Mouse (Mus musculus) spleen, embryonic (tissue): ENCODE measurements around the gene Gm11634.
"Not testable (repeated sequence)": the region's sequence is repeated elsewhere in the genome, so short reads cannot be mapped to it uniquely, and the experiment has no call there.

Experiments used
- CTCF ChIA-PET: fragments of 350-600 bp; sonication (Branson Sonifier 250); formaldehyde crosslinking; loops from one replicate; lab custom pipeline; 2022; lab: Charles Lee

Gene Gm11634

DNA sequence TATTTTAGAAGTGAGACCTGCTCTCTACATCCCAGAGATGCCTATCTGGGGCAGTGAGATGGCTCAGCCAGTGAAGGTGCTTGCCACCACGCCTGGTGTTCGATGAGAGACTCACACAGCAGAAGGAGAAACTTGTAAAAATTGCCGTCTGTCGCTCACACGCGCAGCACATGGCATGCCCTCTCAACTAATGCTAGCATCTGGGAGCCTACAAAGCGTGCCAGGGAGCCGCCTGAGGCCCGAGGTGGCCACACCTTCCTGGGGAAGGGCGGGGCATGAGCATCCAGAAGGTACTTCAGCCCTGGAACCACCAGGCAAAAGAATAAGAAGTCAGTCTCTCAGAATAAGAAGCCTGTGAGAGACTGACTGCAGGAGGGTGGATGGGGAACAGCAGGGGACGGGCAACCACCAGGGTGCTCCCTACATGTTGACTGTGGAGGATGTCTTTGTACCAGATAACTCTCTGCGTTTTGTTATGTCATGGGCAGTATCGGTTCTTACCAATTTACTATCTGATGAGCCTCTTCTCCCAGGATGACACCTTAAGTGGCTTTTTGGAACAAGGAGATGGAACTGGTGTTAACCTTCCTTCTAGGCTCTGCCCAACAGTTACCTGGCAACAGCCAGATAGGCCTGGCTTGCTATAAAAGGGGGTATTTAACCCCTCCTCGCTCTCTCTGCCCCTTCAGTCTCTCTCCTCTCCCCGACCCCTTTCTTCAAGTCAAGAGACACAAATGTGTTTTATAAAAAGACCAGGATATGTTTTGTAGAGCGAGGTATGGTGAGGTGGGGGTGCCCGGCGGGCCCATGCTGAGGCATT, 18.1 kb upstream of the Gm11634 start:
- CTCF ChIA-PET: no interaction called here

DNA sequence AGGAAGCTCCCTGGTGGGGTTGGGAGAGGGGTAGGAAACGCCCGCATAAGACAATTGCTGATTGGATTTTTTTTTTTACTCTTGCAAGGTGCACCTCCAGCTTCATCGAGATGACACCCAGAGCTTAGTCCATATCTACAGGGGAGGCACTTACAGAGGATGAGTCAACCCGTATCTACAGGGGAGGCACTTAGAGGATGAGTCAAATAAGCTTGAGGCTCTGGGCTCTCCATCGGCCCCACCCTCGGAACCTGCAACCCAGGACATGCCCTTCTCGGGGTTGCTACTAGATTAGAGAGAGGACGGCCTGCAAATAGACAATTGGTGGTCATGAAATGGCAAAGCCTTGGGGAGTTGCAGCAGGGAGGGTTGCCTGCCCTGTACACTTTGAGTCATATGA, 17.0 kb upstream of the Gm11634 start:
- CTCF ChIA-PET: interaction anchor here (0.5 kb wide), 2 partner anchors 18 to 830 kb away, joined by 3 read pairs; no protein-coding TSS in a partner anchor

DNA sequence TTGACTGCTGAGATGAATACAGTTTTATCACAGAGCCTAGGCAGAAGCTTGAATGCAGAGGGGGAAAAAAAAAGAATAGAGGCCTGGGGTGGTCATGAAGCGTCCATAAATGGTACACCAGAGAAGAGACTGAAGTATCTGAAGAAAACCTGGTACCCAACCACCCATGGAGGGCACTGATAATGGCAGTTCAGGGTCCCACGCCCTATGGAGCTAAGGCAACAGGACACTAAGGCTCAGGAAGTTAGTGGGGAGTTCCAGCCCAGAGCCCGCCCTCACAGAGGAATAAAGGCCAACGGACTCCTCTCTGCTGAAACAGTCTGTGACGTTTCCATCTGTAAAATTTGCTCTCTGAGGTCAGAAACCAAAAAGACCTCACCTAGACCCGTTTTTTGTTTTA, 16.3 kb upstream of the Gm11634 start:
- CTCF ChIA-PET: interaction anchor here (0.5 kb wide), 1 partner anchor 19 kb away, joined by 3 read pairs; no protein-coding TSS in a partner anchor

DNA sequence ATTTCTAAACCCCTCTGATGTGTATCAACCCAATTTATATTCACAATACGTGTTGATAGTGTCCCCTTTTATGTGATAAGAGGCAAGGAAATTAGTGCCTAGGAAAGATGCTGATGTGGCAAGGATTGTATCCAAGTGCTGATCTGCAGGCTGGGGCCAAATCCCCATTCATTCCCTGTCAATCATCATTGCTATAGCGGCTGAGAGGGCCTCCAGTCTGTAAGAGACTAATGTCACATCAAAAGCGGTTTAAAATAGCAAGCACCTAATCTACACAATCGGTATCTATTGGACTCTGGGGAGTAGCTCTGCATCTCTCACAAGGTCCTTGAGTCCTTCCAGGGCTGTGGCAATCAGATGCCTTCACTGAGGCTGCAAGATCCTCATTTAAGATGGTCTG, 15.1 kb upstream of the Gm11634 start:
- CTCF ChIA-PET: no interaction called here

DNA sequence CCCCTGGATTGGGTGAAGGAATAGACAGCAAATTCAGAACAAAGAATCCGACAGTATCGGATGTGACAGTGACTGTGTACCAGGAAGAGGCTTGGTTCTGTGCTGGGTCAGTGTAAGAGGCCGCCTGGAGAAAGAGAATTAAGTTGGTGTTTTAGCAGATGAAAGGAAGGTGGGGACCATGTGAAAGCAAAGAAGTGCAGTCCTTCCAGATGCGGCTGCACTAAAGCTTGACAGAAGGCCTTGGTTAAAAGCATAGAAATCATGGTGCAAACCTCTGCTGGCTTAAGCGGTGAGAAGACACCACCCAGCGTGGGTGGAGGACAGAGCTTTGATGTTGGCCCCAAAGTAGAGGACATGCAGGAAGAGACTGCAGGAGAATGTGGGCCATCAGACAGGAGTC, 14.5 kb upstream of the Gm11634 start:
- CTCF ChIA-PET: no interaction called here

DNA sequence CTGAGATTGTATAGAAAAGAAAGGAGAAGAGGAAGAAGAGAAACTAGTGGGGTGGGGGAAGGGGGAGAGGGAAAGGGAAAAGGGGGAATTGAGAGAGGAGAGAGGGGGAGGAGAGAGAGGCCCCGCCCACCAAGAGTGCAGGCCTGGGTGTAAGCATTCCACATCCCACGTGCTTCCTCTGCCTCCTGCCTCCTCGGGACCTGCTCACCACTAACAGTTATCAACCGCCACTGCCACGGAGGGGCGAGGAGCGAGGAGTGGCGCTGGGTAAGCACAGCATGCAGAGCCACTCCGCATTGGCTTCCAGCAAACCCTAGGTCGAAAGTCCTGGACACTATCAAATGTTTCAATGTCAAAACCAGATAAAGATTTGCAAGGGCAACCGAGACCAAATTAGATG, 11.4 kb upstream of the Gm11634 start:
- CTCF ChIA-PET: no interaction called here

DNA sequence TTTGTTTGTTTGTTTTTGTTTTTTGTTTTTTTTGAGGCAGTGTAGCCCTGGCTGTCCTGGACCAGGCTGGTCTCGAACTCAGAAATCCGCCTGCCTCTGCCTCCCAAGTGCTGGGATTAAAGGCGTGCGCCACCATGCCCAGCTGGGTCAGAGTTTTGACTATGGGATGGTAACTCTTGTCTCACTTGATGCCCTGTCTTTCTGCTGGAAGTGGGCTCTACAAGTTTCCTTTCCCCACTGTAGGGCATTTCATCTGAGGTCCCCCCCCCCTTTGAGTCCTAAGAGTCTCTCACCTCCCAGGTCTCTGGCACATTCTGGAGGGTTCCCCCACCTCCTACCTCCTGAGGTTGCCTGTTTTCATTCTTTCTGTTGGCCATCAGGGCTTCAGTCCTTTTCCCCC, 8.1 kb upstream of the Gm11634 start:
- CTCF ChIA-PET: not testable (repeated sequence)

DNA sequence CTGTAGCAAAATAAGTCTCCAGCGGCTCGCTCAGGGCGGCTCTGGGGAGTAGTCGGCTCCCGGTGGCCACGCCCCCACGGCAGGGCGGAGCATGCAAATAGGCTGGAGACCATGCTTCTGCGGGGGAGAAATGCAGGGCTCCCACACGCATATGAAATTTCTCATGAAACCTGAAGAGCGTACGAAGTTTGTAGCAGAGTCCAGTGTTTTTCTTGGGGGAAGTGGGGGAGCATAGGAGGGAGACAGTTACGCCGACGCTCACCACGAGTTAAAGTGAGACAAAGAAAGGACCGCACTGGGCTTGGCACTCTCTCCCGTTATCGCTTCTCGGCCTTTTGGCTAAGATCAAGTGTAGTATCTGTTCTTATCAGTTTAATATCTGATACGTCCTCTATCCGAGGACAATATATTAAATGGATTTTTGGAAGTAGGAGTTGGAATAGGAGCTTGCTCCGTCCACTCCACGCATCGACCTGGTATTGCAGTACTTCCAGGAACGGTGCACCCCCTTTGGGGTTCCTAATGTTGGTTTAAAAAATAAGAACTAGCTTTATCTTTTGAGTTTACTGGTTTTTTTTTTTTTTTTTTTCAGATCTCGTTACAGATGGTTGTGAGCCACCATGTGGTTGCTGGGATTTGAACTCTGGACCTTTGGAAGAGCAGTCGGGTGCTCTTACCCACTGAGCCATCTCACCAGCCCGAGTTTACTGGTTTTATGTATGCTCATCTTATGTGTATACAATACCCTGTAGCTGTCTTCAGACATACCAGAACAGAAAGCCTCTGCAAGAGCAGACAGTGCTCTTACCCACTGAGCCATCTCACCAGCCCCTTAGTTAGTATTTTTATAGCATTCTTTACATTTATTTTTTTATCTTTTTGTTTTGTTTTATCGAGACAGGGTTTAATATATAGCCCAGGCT, 5.7 kb upstream of the Gm11634 start:
- CTCF ChIA-PET: not testable (repeated sequence)

DNA sequence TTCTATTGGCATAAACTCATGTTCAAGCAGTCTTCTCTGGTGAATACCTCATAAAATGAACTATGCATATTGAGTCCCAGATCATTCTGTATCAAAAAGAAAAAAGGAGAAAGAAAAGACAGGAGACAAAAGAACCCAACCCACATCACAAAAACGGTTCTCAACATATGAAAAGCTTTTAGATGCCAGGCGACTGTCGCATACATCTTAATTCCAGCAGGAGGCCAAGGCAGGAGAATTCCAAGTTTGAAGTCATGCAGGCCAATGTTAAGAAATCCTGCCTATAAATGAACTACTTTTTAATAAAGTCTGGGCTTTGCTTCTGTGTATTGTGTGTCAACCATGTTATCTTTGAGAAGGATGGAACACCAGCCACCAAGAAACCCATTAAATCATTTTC, 5.1 kb upstream of the Gm11634 start:
- CTCF ChIA-PET: no interaction called here

DNA sequence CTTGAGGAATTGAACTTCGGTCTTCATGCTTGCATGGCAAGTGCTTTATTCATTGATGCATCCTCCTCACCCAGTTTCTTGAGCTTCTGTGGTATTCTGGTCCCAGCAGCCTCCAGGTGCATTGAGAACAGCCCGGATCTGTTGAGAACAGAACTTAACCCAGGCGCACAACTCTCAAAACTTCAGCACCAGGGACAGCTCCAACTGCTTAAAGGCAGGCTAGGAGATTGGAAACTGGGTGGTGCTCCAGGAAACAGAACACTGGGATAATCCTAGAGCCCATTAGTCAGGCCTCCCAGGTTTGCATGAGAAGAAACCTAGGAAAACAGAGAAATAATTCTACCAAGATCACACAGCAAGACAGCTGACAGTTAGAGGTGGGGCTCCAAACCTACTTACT, 3.4 kb upstream of the Gm11634 start:
- CTCF ChIA-PET: no interaction called here

DNA sequence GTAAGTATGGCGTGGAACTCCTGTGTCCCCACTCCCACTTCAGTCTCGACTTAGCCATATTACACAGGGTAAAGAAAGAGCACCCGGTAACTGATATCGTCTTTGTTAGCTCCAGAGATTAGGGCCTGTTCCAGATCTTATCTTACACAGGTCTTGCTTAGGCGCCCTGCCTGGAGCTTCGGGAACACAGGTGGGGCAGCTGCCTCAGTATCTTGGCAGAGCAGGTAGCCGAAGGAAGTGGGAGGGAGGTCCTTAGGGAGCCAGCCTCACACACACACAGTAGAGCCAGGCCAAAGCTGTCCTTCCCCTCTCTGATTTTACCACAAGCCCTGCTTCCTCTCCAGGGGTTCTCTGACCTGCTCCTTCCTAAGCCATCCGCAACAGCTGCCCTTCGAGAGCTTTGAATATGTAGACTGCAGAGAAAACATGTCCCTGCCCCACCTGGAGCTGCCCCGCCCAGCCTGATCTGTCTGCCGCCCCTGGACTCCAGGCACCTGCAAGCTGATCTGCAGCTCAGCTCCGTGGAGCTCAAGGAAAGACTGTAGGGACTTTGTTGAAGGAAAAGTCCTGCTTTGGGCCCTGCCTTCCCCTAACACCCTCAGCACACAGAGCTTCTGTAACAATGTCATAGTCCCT, 8.9 kb downstream of the Gm11634 start:
- CTCF ChIA-PET: interaction anchor here (0.5 kb wide), 1 partner anchor 799 kb away, joined by 3 read pairs; no protein-coding TSS in a partner anchor

DNA sequence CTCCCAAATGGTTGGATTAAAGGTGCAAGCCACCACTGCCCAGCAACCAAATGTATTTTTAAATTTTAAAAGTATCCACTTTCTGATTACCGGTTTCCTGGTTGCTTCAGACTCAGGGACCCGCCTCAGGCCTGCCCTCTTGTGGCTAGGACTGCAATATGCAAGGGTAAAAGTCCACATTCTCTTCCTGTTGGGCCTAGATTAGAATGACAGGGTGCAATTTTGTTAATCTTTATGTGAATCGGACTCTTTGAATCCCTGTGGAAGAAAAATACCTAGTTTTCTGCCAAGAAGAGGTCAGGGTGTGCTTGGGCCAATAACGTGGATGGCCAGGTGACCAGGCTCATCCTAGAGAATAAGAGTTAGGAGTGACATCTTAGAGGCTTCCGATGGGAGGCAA, 9.6 kb downstream of the Gm11634 start:
- CTCF ChIA-PET: no interaction called here

DNA sequence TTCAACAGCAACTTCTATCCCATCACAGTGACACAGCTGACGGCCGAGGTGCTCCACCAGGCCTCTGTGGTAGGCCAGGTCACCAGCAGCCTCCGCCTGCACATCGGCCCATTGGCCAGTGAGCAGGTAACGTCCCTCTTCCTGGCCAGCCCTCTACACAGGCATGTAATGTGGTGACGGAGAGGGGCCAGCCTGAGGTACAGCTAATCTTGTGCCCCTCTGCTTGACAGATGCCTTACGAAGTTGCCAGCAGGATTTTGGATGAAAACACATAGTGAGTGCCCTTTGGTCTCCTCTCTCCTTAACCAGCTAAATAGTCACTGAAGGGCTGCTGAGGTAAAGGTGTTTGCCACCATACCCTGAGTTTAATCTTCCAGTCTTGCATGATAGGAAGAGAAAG, 10.2 kb downstream of the Gm11634 start:
- CTCF ChIA-PET: no interaction called here

DNA sequence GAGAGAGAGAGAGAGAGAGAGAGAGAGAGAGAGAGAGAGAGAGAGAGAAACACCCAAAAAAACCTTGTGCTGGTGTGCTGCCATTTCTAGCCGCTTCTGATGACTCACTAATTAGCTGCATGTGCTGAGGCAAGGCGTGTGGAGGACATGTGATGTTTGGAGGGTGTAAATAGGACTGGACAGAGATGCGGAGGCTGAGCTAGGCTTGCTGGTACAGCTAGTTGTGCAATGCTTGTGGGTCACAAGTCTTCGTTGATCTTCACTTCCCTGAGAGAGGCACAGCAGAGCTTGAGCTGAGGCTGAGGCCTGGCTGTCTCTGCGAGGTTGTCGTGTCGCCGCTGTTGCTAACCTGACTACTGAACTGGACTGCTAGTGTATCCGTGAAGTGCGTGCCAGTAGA, 11.4 kb downstream of the Gm11634 start:
- CTCF ChIA-PET: no interaction called here

DNA sequence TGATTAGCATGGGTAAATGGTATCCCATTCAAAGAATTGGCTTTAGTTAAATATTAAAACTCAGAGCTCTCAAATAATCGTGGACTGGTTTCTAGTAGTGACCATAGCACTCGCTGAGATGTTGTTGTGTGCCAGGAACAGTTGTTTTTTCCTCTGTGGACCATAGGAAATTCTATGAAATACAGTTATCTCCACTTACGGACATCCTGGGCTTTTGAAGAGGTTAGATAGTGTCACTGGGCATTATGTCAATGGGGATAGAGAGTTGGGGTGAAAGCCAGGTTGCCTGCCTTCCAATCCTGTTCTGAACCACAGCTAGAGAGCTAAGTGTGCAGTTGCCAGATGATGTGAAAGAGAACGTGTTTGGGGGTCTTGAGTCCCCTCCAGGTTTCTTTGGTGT, 13.3 kb downstream of the Gm11634 start:
- CTCF ChIA-PET: interaction anchor here (0.5 kb wide), 1 partner anchor 40 kb away, joined by 3 read pairs; no protein-coding TSS in a partner anchor

DNA sequence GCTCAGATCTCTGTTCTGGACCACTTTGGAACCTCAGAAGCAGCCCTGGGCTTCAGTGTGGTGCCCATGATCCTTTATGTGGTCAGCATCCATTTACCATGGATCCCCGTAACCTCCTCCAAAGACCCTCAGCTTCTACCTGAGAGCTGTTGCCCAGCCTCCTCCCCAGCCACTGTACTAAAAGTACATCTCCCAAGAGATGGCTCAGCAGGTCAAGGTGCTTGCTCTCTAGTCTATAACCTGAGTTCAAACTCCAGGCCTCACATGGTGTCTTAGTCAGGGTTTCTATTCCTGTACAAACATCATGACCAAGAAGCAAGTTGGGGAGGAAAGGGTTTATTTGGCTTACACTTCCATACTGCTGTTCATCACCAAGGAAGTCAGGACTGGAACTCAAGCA, 14.0 kb downstream of the Gm11634 start:
- CTCF ChIA-PET: not testable (repeated sequence)

DNA sequence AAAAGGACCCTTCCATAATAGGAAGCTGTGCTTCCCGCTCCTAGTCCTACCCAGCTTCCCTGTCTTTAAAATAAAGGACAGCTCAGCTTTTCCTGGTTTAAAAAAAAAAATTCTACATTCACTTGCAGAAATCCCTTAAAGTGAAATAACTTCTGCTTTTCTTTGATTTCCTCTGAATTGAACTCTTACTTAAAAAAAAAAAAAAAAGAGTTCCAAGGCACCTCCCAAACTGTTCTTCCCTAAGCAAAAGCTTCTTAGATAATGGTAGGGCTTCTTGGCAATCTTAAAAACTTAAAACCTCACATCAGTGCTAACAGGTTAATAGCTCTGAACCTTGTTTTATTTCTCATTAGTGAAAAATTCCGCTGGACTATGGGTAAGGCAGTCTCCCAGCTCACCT, 15.9 kb downstream of the Gm11634 start:
- CTCF ChIA-PET: interaction anchor here (1.1 kb wide), 1 partner anchor 20 kb away, joined by 3 read pairs; no protein-coding TSS in a partner anchor

DNA sequence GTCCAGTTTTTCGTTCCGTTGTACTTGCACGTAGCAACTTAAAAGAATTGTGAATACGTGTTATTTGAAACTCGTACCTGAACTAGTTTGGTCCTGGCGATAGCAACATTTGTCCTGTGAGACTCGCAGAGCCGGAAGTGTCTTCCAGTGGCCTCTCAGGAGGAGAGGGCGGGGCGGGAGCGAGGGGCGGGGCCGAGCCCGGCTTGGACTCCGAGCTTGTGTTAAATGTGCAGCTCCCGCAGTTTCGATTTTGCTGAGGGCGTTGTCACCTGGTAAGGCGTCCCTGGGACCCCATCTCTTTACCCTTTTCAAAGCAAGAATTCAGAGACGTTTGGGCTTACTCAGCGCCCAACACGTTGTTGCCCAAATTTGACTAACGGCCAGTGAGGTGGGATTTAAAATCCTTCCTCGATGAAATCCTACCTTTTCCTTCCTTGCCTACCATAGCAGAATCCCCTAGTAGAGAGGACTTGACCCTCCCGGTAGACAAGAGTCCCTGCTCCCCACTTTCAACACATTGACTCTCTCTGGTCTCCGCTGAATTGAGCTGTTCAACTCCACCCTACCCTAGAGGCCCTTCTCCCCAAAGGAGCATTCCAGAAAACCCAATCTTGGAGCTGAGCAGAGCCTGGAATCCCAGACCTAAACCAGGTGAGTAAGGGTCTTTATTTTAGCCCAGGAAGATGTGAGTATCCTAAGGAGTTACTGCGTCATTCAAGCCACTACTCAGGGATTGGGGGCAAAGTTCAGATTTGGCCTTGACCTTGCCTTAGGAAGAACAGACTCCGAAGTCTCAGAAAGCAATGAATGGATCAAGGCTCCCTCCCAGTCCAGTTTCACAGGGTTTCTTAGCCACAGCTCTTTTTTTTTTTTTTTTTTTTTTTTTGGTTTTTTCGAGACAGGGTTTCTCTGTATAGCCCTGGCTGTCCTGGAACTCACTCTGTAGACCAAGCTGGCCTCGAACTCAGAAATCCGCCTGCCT, 16.7 kb downstream of the Gm11634 start, which contains the start of gene Tmem106a:
Gene Tmem106a (plus strand): TSS at position 189 of the 982 bp plus-strand sequence.
- CTCF ChIA-PET: interaction anchor here (1.1 kb wide), 1 partner anchor 20 kb away, joined by 3 read pairs; no protein-coding TSS in a partner anchor

DNA sequence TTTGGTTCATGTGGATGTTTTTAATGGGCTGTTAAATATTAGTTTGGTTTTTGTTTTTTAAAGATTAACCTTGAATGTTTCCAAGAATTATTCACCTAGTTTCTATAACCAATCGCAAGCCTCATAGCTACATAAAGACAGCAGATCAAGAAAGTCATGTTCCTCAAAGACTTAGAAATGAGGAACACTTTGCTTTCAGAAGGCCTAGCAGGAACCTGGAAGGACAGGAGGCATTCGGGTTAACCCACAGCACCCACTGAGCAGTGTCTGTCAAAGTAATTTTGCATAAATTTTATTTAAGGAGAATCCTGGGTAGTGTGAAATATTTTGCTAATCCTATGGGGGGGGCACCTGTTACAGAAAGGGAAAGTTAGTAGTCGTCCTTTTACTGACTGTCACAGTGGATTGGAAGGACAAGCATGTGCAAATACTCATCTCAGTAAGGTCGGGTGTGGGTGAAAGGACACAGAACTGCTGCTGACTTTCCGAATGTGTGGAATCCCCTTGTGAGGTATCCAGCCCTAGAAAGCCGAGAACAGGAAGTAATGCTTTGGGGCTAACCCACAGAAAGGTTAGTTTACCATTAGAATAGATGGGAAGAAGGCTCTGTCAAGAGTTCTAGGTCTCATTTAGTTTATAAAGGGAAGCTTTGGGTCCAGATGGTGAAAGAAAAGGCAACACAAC, 17.8 kb downstream of the Gm11634 start:
- CTCF ChIA-PET: no interaction called here

DNA sequence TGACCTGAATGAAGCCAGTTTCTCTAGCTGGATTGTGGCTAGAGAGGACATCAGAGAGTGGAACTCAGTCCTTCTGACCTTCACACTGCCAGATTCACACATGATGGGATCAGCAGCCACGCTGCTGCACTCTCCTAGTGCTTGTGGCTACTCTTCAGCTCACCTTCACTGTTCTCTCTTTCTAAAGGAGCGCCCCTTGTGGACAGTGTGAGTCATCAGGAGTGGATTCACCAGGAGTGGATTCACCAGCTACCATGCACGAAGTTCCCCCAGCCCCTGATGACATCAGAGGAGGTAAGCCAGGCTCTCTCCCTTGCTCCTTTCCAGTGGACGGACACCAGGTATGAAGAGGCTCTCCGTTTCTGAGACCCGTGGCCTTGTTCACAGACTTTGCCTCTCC, 22.9 kb downstream of the Gm11634 start:
- CTCF ChIA-PET: no interaction called here
